Mouse (Mus musculus): Measurements from ENCODE around the gene Slc10a3. TPM values are rescaled to one million over a fixed set of nuclear protein-coding genes. Genes with fewer than 3 reads are reported as not detected.

Gene Slc10a3
- 6.6 TPM for polyA plus RNA-seq (2014; fragmentation: Illumina TruSeq; extraction: RNeasy Lipid Tissue Mini Kit (QIAGEN cat#74804); ENCODE audit: low replicate concordance)

GRCm38 (mm10) chrX:74372888-74373549, at the start of gene Slc10a3, which contains the start of gene Ubl4a:
Slc10a3 (minus strand) TSS chrX:74373349.
Ubl4a (minus strand) TSS chrX:74373218.

GRCm38 (mm10) chrX:74392535-74393443, 19.6 kb upstream of the Slc10a3 start, which contains the start of the genes Fam3a and Ikbkg:
Fam3a (minus strand) TSS chrX:74393272.
Ikbkg (plus strand) TSS chrX:74393290.

GRCm38 (mm10) chrX:74353467-74353770, 19.7 kb downstream of the Slc10a3 start, which contains the start of gene Lage3:
Lage3 (minus strand) TSS chrX:74353618.

DNA sequence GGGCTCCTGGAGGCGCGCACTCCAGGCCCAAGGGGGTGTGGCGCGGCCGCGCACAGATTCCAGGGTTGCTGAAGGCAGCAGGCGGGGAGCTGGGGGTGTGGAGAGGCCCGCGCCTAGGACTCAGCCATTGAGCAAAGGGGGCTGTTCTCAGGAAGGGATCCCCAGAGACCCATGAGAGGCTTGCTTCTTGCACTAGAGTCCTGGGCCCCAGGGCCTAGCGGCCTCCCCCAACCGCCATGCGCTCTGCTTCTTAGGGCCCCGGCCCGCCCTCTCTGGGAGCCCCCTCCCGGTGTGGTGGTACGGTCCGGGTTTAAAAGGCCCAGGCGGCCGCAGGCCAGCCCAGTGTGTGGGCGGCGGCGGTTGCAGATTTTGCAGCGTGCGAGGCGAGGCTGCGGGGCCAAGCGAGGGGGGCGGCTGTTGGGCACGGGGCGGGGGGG, 44.4 kb downstream of the Slc10a3 start, which contains the start of gene Plxna3:
TSS of gene Plxna3 (plus strand) at position 342 of the 437 bp plus-strand sequence.

Other genes with a start within 250 kb of the Slc10a3 start
- not detected for gene Opn1mw, start 245.9 kb downstream of the Slc10a3 start, polyA plus RNA-seq (2014; fragmentation: Illumina TruSeq; extraction: RNeasy Lipid Tissue Mini Kit (QIAGEN cat#74804); ENCODE audit: low replicate concordance)
- 10.2 TPM for gene Mecp2, start 238.0 kb downstream of the Slc10a3 start, polyA plus RNA-seq (2014; fragmentation: Illumina TruSeq; extraction: RNeasy Lipid Tissue Mini Kit (QIAGEN cat#74804); ENCODE audit: low replicate concordance)
- not detected for gene Tex28, start 205.5 kb downstream of the Slc10a3 start, polyA plus RNA-seq (2014; fragmentation: Illumina TruSeq; extraction: RNeasy Lipid Tissue Mini Kit (QIAGEN cat#74804); ENCODE audit: low replicate concordance)
- not detected for gene Tktl1, start 196.1 kb downstream of the Slc10a3 start, polyA plus RNA-seq (2014; fragmentation: Illumina TruSeq; extraction: RNeasy Lipid Tissue Mini Kit (QIAGEN cat#74804); ENCODE audit: low replicate concordance)
- 16.9 TPM for gene Flna, start 123.5 kb downstream of the Slc10a3 start, polyA plus RNA-seq (2014; fragmentation: Illumina TruSeq; extraction: RNeasy Lipid Tissue Mini Kit (QIAGEN cat#74804); ENCODE audit: low replicate concordance)
- gene Emd, start 118.7 kb downstream of the Slc10a3 start, polyA plus RNA-seq (2014; fragmentation: Illumina TruSeq; extraction: RNeasy Lipid Tissue Mini Kit (QIAGEN cat#74804); ENCODE audit: low replicate concordance) = 23.2 TPM
- 610 TPM for gene Rpl10, start 102.5 kb downstream of the Slc10a3 start, polyA plus RNA-seq (2014; fragmentation: Illumina TruSeq; extraction: RNeasy Lipid Tissue Mini Kit (QIAGEN cat#74804); ENCODE audit: low replicate concordance)
- 48.9 TPM for gene Taz, start 91.4 kb downstream of the Slc10a3 start, polyA plus RNA-seq (2014; fragmentation: Illumina TruSeq; extraction: RNeasy Lipid Tissue Mini Kit (QIAGEN cat#74804); ENCODE audit: low replicate concordance)
- 52.9 TPM for gene Dnase1l1, start 91.0 kb downstream of the Slc10a3 start, polyA plus RNA-seq (2014; fragmentation: Illumina TruSeq; extraction: RNeasy Lipid Tissue Mini Kit (QIAGEN cat#74804); ENCODE audit: low replicate concordance)
- 90.9 TPM for gene Atp6ap1, start 76.3 kb downstream of the Slc10a3 start, polyA plus RNA-seq (2014; fragmentation: Illumina TruSeq; extraction: RNeasy Lipid Tissue Mini Kit (QIAGEN cat#74804); ENCODE audit: low replicate concordance)
- 81.7 TPM for gene Gdi1, start 68.4 kb downstream of the Slc10a3 start, polyA plus RNA-seq (2014; fragmentation: Illumina TruSeq; extraction: RNeasy Lipid Tissue Mini Kit (QIAGEN cat#74804); ENCODE audit: low replicate concordance)
- 4.8 TPM for gene Fam50a, start 60.3 kb downstream of the Slc10a3 start, polyA plus RNA-seq (2014; fragmentation: Illumina TruSeq; extraction: RNeasy Lipid Tissue Mini Kit (QIAGEN cat#74804); ENCODE audit: low replicate concordance)
- gene Plxna3, start 44.3 kb downstream of the Slc10a3 start, polyA plus RNA-seq (2014; fragmentation: Illumina TruSeq; extraction: RNeasy Lipid Tissue Mini Kit (QIAGEN cat#74804); ENCODE audit: low replicate concordance) = 0.63 TPM
- 7.2 TPM for gene Lage3, start 19.7 kb downstream of the Slc10a3 start, polyA plus RNA-seq (2014; fragmentation: Illumina TruSeq; extraction: RNeasy Lipid Tissue Mini Kit (QIAGEN cat#74804); ENCODE audit: low replicate concordance)
- 27.4 TPM for gene Ubl4a, start 131 bp downstream of the Slc10a3 start, polyA plus RNA-seq (2014; fragmentation: Illumina TruSeq; extraction: RNeasy Lipid Tissue Mini Kit (QIAGEN cat#74804); ENCODE audit: low replicate concordance)
- 3.7 TPM for gene Fam3a, start 19.9 kb upstream of the Slc10a3 start, polyA plus RNA-seq (2014; fragmentation: Illumina TruSeq; extraction: RNeasy Lipid Tissue Mini Kit (QIAGEN cat#74804); ENCODE audit: low replicate concordance)
- 32.8 TPM for gene Ikbkg, start 19.9 kb upstream of the Slc10a3 start, polyA plus RNA-seq (2014; fragmentation: Illumina TruSeq; extraction: RNeasy Lipid Tissue Mini Kit (QIAGEN cat#74804); ENCODE audit: low replicate concordance)
- 8.9 TPM for gene G6pdx, start 55.8 kb upstream of the Slc10a3 start, polyA plus RNA-seq (2014; fragmentation: Illumina TruSeq; extraction: RNeasy Lipid Tissue Mini Kit (QIAGEN cat#74804); ENCODE audit: low replicate concordance)
- not detected for gene Gm6880, start 108.0 kb upstream of the Slc10a3 start, polyA plus RNA-seq (2014; fragmentation: Illumina TruSeq; extraction: RNeasy Lipid Tissue Mini Kit (QIAGEN cat#74804); ENCODE audit: low replicate concordance)
- gene Olfr1326-ps1, start 201.5 kb upstream of the Slc10a3 start, polyA plus RNA-seq (2014; fragmentation: Illumina TruSeq; extraction: RNeasy Lipid Tissue Mini Kit (QIAGEN cat#74804); ENCODE audit: low replicate concordance) = not detected
- not detected for gene Olfr1325, start 219.3 kb upstream of the Slc10a3 start, polyA plus RNA-seq (2014; fragmentation: Illumina TruSeq; extraction: RNeasy Lipid Tissue Mini Kit (QIAGEN cat#74804); ENCODE audit: low replicate concordance)